Mouse (Mus musculus) adipose tissue, adult 10 weeks (tissue): ENCODE results near the gene Tacc2. TPM values are rescaled to one million over a fixed set of nuclear protein-coding genes. Genes with fewer than 3 reads are reported as not detected.

ENCODE experiments used
- polyA plus RNA-seq: library from polyadenylated mRNA; stranded (reverse); fragments of 350-450 nt; fragmentation: Illumina TruSeq; extraction: RNeasy Lipid Tissue Mini Kit (QIAGEN cat#74804); gene quantifications from one replicate; pipeline ENCODE4 v1.2.3, GENCODE M21; 2014; ENCODE audit warnings: low read depth, low replicate concordance

The Tacc2 gene
- polyA plus RNA-seq: 38.8 TPM

DNA sequence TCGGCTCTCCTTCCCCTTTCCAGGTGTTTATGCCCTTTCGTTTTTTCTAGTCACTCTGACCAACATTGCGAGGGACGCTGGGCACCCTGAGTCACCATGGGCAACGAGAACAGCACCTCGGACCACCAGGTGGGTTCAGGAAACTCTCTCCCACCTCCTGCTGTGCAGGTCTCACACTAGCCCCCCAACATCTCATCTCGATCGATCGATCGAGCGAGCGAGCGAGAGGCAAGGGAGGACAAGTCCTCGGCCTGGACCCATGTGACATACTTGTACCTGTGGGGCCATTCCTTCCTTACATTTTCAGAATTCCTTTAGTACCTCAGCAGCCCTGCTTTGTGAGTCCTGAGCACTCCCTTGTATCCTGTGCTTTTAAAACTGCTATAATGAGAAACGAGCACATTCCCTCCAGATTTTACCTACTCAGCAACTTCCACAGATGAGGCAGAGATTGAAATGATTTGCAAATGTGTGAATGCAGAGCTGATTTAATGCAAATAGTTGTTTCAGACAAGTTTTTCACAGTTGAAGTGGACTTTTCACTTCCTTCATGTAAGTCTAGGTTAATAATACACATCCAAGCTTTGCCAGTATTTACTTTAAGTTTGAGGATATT lies at the start of gene Tacc2:
TSS of gene Tacc2 (plus strand) at position 51 of the 616 bp plus-strand sequence.

GRCm38 (mm10) chr7:130572821-130573220 lies 4.4 kb upstream of the Tacc2 start, which contains the start of gene Nsmce4a:
Nsmce4a (minus strand) TSS chr7:130573118.

GRCm38 (mm10) chr7:130773914-130774630 lies 196.8 kb downstream of the Tacc2 start, which contains the start of gene Btbd16:
Btbd16 (plus strand) TSS chr7:130774069.

Other genes starting within 250 kb of the Tacc2 start
- 28.7 TPM for gene Ate1, start 57.1 kb upstream of the Tacc2 start, polyA plus RNA-seq
- gene Nsmce4a, start 4.3 kb upstream of the Tacc2 start, polyA plus RNA-seq: 58.4 TPM
- gene Btbd16, start 196.6 kb downstream of the Tacc2 start, polyA plus RNA-seq: 4.2 TPM